Mouse (Mus musculus) midbrain, embryonic 16.5 days (tissue): ENCODE data around the gene Mvd. TPM values are rescaled to one million over a fixed set of nuclear protein-coding genes. Genes with fewer than 3 reads are reported as not detected.
A peak's percentile ranks its signal among the peaks of the same experiment; 100 is the strongest.

ENCODE experiments used
- ATAC-seq: fragments of 200-750 bp; cut with Nextera tagmentation; 2 replicates; pipeline ENCODE4 v1.8.0; 2017; ENCODE audit warnings: moderate TSS enrichment
- H3K27ac ChIP-seq: fragments of 300-500 bp; sonication (generic); 2 replicates; pipeline ENCODE4 v1.5.1; 2014; ENCODE audit warnings: mild to moderate bottlenecking, low read length, mixed read lengths
- H3K27me3 ChIP-seq: fragments of 300-500 bp; sonication (generic); 2 replicates; pipeline ENCODE4 v1.6.1; 2014; ENCODE audit warnings: low read depth, low read length, mixed read lengths; ENCODE audit not compliant: control insufficient read depth, insufficient read depth
- H3K36me3 ChIP-seq: fragments of 300-500 bp; sonication (generic); 2 replicates; pipeline ENCODE4 v1.6.1; 2014; ENCODE audit warnings: mild to moderate bottlenecking, low read length, moderate library complexity, mixed read lengths; ENCODE audit not compliant: control insufficient read depth, insufficient read depth
- H3K4me1 ChIP-seq: fragments of 300-500 bp; sonication (generic); 2 replicates; pipeline ENCODE4 v1.6.1; 2014; ENCODE audit warnings: mild to moderate bottlenecking, low read length, mixed read lengths; ENCODE audit not compliant: control insufficient read depth, insufficient read depth
- H3K4me2 ChIP-seq: fragments of 300-500 bp; sonication (generic); 2 replicates; pipeline ENCODE4 v1.6.1; 2014; ENCODE audit warnings: mild to moderate bottlenecking, low read length, mixed read lengths
- H3K4me3 ChIP-seq: fragments of 300-500 bp; sonication (generic); 2 replicates; pipeline ENCODE4 v1.5.1; 2014; ENCODE audit warnings: low read depth, mild to moderate bottlenecking, low read length, moderate library complexity, mixed read lengths
- H3K9ac ChIP-seq: fragments of 300-500 bp; sonication (generic); 2 replicates; pipeline ENCODE4 v1.6.1; 2014; ENCODE audit warnings: low read depth, low read length, mixed read lengths
- H3K9me3 ChIP-seq: fragments of 300-500 bp; sonication (generic); replicated peaks from 2 replicates; pipeline ENCODE4 v1.6.1; 2014; ENCODE audit warnings: mild to moderate bottlenecking, low read length, mixed read lengths; ENCODE audit not compliant: control insufficient read depth, poor library complexity, severe bottlenecking
- WGBS: fragments of 180-500 bp; shearing (Covaris S2); extraction: QIAGEN DNeasy Blood & Tissue Kit; methylation state at CpG from one replicate; pipeline ENCODE4 v1.1.7; 2014; 5-methylcytosine and 5-hydroxymethylcytosine counted together
- polyA plus RNA-seq: library from polyadenylated mRNA; unstranded; fragments of >200 nt; fragmentation: Nextera tagmentation; extraction: Ambion mirVana; gene quantifications from 2 replicates; pipeline ENCODE4 v1.2.1, GENCODE M21; 2015

Gene Mvd
- polyA plus RNA-seq, 1 experiment from 2014 or later: 84.6 TPM

GRCm38 (mm10) chr8:122460524-122461472 lies 17.6 kb upstream of the Mvd start, which contains the start of gene Snai3:
TSS of gene Snai3 (minus strand) at chr8:122460733.
- Histone ChIP-seq H3K9ac (peak within 1 kb of the TSS; percentile 50), H3K36me3 (peaks cover 4% of the 10 kb centered on the region), H3K4me1 (peaks cover 11% of the 10 kb centered on the region), H3K4me2 (peak within 1 kb of the TSS; percentile 90), H3K9me3 (no peaks in the 10 kb centered on the region), H3K4me3 (peak within 1 kb of the TSS; percentile 42), H3K27me3 (peaks cover 37% of the 10 kb centered on the region), H3K27ac (no peak within 1 kb of the TSS)
- ATAC-seq: peak; percentile 56; the same call in 1 of the 2 replicates
- WGBS: 2% methylated on average over 56 of the region's 56 CpGs

GRCm38 (mm10) chr8:122459990-122460389 lies 16.8 kb upstream of the Mvd start:
- Histone ChIP-seq H3K27me3 (peaks cover 37% of the 10 kb centered on the region), H3K9me3 (no peaks in the 10 kb centered on the region), H3K4me3 (peak overlapping the region; percentile 42), H3K4me2 (peak overlapping the region; percentile 90), H3K36me3 (no peaks in the 10 kb centered on the region), H3K9ac (no peak overlapping the region), H3K27ac (no peak overlapping the region), H3K4me1 (peaks cover 11% of the 10 kb centered on the region)
- no peak for ATAC-seq
- WGBS: 29% methylated on average over 7 of the region's 7 CpGs

- Histone ChIP-seq H3K9ac (no peak overlapping the region), H3K27me3 (peaks cover 37% of the 10 kb centered on the region), H3K27ac (no peak overlapping the region), H3K4me1 (peaks cover 11% of the 10 kb centered on the region), H3K4me2 (no peak overlapping the region), H3K4me3 (no peak overlapping the region), H3K36me3 (no peaks in the 10 kb centered on the region), H3K9me3 (no peaks in the 10 kb centered on the region)
- ATAC-seq: no peak
- whole genome bisulfite sequencing: 61% methylated on average over 6 of the region's 6 CpGs
Observed at GRCm38 (mm10) chr8:122459218-122459900, 16.1 kb upstream of the Mvd start.

- no peak overlapping the region for H3K4me2 ChIP-seq
- 72% methylated on average over 11 of the region's 11 CpGs for WGBS
- no peak overlapping the region for H3K4me3 ChIP-seq
- H3K36me3 ChIP-seq: no peaks in the 10 kb centered on the region
- no peak overlapping the region for H3K27ac ChIP-seq
- H3K9me3 ChIP-seq: no peaks in the 10 kb centered on the region
- H3K9ac ChIP-seq: no peak overlapping the region
- H3K4me1 ChIP-seq: peaks cover 11% of the 10 kb centered on the region
- ATAC-seq: no peak
- peaks cover 34% of the 10 kb centered on the region for H3K27me3 ChIP-seq
Observed at GRCm38 (mm10) chr8:122457171-122457570, 13.9 kb upstream of the Mvd start.

- no peak overlapping the region for H3K9ac ChIP-seq
Observed at GRCm38 (mm10) chr8:122454409-122454808, 11.2 kb upstream of the Mvd start.

GRCm38 (mm10) chr8:122452154-122452553 lies 8.9 kb upstream of the Mvd start:
- WGBS: 88% methylated on average over 10 of the region's 10 CpGs

More at GRCm38 (mm10) chr8:122454409-122454808, 11.2 kb upstream of the Mvd start:
- Histone ChIP-seq H3K4me3 (no peak overlapping the region), H3K36me3 (no peaks in the 10 kb centered on the region), H3K27ac (no peak overlapping the region), H3K27me3 (peaks cover 8% of the 10 kb centered on the region), H3K9me3 (no peaks in the 10 kb centered on the region), H3K4me1 (no peaks in the 10 kb centered on the region), H3K4me2 (no peak overlapping the region)
- 91% methylated on average over 6 of the region's 6 CpGs for WGBS
- no peak for ATAC-seq

GRCm38 (mm10) chr8:122451161-122451703 lies 8.0 kb upstream of the Mvd start:
- Histone ChIP-seq H3K4me1 (no peaks in the 10 kb centered on the region), H3K4me2 (no peak overlapping the region), H3K27me3 (no peaks in the 10 kb centered on the region; the same call in 1 of the 2 replicates), H3K27ac (no peak overlapping the region), H3K36me3 (no peaks in the 10 kb centered on the region), H3K4me3 (no peak overlapping the region), H3K9ac (no peak overlapping the region), H3K9me3 (no peaks in the 10 kb centered on the region)
- ATAC-seq: no peak
- WGBS: 84% methylated on average over 7 of the region's 7 CpGs

More at GRCm38 (mm10) chr8:122452154-122452553, 8.9 kb upstream of the Mvd start:
- Histone ChIP-seq H3K27me3 (no peaks in the 10 kb centered on the region; the same call in 1 of the 2 replicates), H3K9me3 (no peaks in the 10 kb centered on the region), H3K27ac (no peak overlapping the region), H3K4me1 (no peaks in the 10 kb centered on the region), H3K9ac (no peak overlapping the region), H3K4me2 (no peak overlapping the region), H3K4me3 (no peak overlapping the region), H3K36me3 (no peaks in the 10 kb centered on the region)
- no peak for ATAC-seq

GRCm38 (mm10) chr8:122445203-122445602 lies 2.0 kb upstream of the Mvd start:
- Histone ChIP-seq H3K4me1 (peaks cover 24% of the 10 kb centered on the region), H3K9ac (no peak overlapping the region), H3K36me3 (no peaks in the 10 kb centered on the region), H3K9me3 (no peaks in the 10 kb centered on the region), H3K27ac (peak overlapping the region; percentile 97; the same call in 1 of the 2 replicates), H3K4me2 (peak overlapping the region; percentile 73), H3K4me3 (no peak overlapping the region; the same call in 1 of the 2 replicates), H3K27me3 (no peaks in the 10 kb centered on the region)
- ATAC-seq: no peak
- 67% methylated on average over 3 of the region's 3 CpGs for WGBS
